Mouse (Mus musculus) kidney, adult 2 months (tissue): Measurements from ENCODE around the gene Nelfe.

Source experiments
- CTCF ChIP-seq: fragments of 200-500 bp; conservative IDR thresholded peaks from 2 replicates; pipeline ENCODE4 v1.5.1; 2011; ENCODE audit warnings: low read depth, mild to moderate bottlenecking, control low read depth, low read length, moderate library complexity, mixed read lengths; ENCODE audit not compliant: insufficient read depth, insufficient read length
- POLR2A ChIP-seq: fragments of 200-500 bp; IDR thresholded peaks from one replicate; pipeline ENCODE4 v1.6.1; 2011; ENCODE audit warnings: low read depth, low read length, control low read depth

GRCm38 (mm10) chr17:34804871-34805562 is 45.2 kb upstream of the Nelfe start:
- TF ChIP-seq POLR2A (no peak), CTCF (peak; percentile 42)
